Comparison of ENCODE assay signal across 10 mouse cellular contexts in the genomic region with DNA sequence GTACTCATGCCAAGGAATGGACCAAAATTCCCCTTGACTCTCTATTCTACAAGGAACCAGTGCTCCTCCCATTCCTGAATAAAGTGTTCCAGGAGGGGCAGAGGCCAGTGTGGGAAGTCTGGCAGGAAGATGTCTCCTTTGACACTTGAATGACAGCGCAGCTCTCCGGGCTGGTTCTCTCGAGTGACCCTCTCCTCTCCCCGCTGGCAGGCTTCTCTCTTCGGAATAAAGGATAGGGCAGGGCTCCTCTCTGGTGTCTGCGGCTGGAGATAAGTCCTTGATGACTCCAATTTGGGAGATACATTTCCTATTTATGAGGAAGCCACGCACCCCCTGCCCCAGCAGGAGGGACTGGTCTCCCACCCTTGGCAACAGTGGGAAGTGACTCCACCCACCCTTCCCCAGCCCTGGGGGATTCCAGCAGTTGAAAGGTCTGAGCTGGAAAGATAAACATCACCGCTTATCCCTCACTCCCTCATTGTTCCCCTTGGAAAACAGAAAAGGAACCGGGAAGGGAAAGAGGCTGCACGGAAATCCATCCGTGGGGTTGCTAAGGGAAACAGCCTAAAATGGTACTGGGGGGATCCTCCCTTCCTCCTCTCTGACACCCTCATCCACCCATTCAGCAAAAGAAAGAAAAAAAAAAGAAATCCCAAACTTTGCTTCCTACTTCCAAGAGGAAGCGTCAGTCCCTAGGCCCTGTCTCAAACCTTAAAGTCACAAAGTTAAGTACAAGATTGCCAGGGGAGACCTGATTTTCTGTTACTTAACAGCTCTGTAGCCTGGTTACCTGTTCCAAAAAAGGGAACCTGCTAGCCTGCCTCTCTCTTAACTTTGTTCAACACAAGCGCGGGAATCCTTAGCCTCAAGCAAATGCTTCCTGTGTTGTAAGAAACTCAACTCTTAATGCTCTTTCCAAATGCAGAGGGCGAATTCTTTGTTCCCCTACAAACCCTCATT. TPM values are rescaled to one million over a fixed set of nuclear protein-coding genes. Genes with fewer than 3 reads are reported as not detected.
DNase-seq lines count a peak whose midpoint lies in the region; ATAC-seq and TF ChIP-seq lines count a peak whose summit lies in the region.
"Had no signal": no experiment of that assay in that cellular context is flagged by ENCODE, and none has a peak within 500 bp of the region (broad histone marks: within the 10 kb centered on the region; RNA-seq: fewer than 3 reads in every experiment).

No protein-coding gene starts in this region.

- H3K9ac ChIP-seq in forebrain, embryonic 12.5 days, result no peak overlapping the region
- H3K9ac ChIP-seq in forebrain, embryonic 13.5 days, result no peak overlapping the region
- H3K9ac ChIP-seq in limb, embryonic 13.5 days, result no peak overlapping the region
- H3K9ac ChIP-seq in midbrain, embryonic 12.5 days (replicated peaks), result no peak overlapping the region; the same call in 1 of the 2 replicates
- H3K9ac ChIP-seq: hindbrain, embryonic 15.5 days had no signal

- WGBS in forebrain, embryonic 12.5 days, result 16% methylated on average over 15 of the region's 15 CpGs
- WGBS in forebrain, embryonic 13.5 days, result 15% methylated on average over 15 of the region's 15 CpGs
- 25% methylated on average over 15 of the region's 15 CpGs for WGBS in limb, embryonic 13.5 days
- WGBS in midbrain, embryonic 12.5 days, result 6% methylated on average over 15 of the region's 15 CpGs
- WGBS in thymus, adult 2 months, result 48% methylated on average over 15 of the region's 15 CpGs

- DNase-seq in embryo, embryonic 11 days, result peak; percentile 49
- peak; percentile 49 to 57 for DNase-seq in heart, postnatal 14 days
- DNase-seq in frontal cortex, postnatal 36 days (ENCODE audit: low spot score in 2 of 2), result no peak
- no peak for DNase-seq in thymus, adult 2 months

- intact Hi-C loops in heart, postnatal 14 days (cut with DNase I), result no loop called here

- ATAC-seq in forebrain, embryonic 12.5 days (ENCODE audit: low FRiP score), result no peak
- ATAC-seq in forebrain, embryonic 13.5 days, result no peak
- ATAC-seq in limb, embryonic 13.5 days (ENCODE audit: low FRiP score, low read depth), result no peak
- 0 out of 2 replicates have a peak, but pooled peaks have one; percentile 38 for ATAC-seq in midbrain, embryonic 12.5 days (ENCODE audit: low FRiP score, low read depth)

- H3K27ac ChIP-seq in forebrain, embryonic 12.5 days, result no peak overlapping the region
- H3K27ac ChIP-seq in forebrain, embryonic 13.5 days, result no peak overlapping the region
- H3K27ac ChIP-seq in limb, embryonic 13.5 days, result peak overlapping the region; percentile 73
- H3K27ac ChIP-seq in midbrain, embryonic 12.5 days (replicated peaks), result no peak overlapping the region
- H3K27ac ChIP-seq in thymus, adult 2 months (ENCODE audit: control insufficient read depth, insufficient read depth, low read length), result no peak overlapping the region
- H3K27ac ChIP-seq: hindbrain, embryonic 15.5 days had no signal

- H3K36me3 ChIP-seq in forebrain, embryonic 12.5 days (replicated peaks), result no peaks in the 10 kb centered on the region
- H3K36me3 ChIP-seq in forebrain, embryonic 13.5 days (ENCODE audit: poor library complexity, severe bottlenecking), result no peaks in the 10 kb centered on the region
- no peaks in the 10 kb centered on the region for H3K36me3 ChIP-seq in limb, embryonic 13.5 days
- H3K36me3 ChIP-seq in midbrain, embryonic 12.5 days, result no peaks in the 10 kb centered on the region
- no peaks in the 10 kb centered on the region for H3K36me3 ChIP-seq in thymus, adult 2 months (ENCODE audit: control insufficient read depth, insufficient read depth, low read length)
- H3K36me3 ChIP-seq: G1E; hindbrain, embryonic 15.5 days had no signal

- no peak for TF ChIP-seq CTCF in thymus, adult 2 months (IDR thresholded peaks at IDR 0.05; ENCODE audit: borderline replicate concordance, control insufficient read depth, extremely low read depth, insufficient read depth, low read length, poor library complexity)

- no peaks in the 10 kb centered on the region for H3K9me3 ChIP-seq in forebrain, embryonic 12.5 days
- H3K9me3 ChIP-seq in forebrain, embryonic 13.5 days (replicated peaks), result no peaks in the 10 kb centered on the region
- H3K9me3 ChIP-seq in limb, embryonic 13.5 days, result no peaks in the 10 kb centered on the region
- no peaks in the 10 kb centered on the region for H3K9me3 ChIP-seq in midbrain, embryonic 12.5 days
- H3K9me3 ChIP-seq: G1E; hindbrain, embryonic 15.5 days had no signal

- TF ChIP-seq POLR2A in thymus, adult 2 months (IDR thresholded peaks at IDR 0.05; ENCODE audit: control insufficient read depth, extremely low read depth, insufficient read depth, low read length, poor library complexity), result no peak

- H3K4me1 ChIP-seq in forebrain, embryonic 12.5 days, result peaks cover 34% of the 10 kb centered on the region
- peaks cover 24% of the 10 kb centered on the region for H3K4me1 ChIP-seq in forebrain, embryonic 13.5 days
- H3K4me1 ChIP-seq in limb, embryonic 13.5 days, result peaks cover 65% of the 10 kb centered on the region
- H3K4me1 ChIP-seq in midbrain, embryonic 12.5 days, result peaks cover 29% of the 10 kb centered on the region
- H3K4me1 ChIP-seq in thymus, adult 2 months (replicated peaks; ENCODE audit: control insufficient read depth, insufficient read depth, low read length), result 0 out of 2 replicates have a peak, but pooled peaks cover 3% of the 10 kb centered on the region

- H3K4me2 ChIP-seq in forebrain, embryonic 12.5 days, result peak overlapping the region; percentile 24; the same call in 1 of the 2 replicates
- no peak overlapping the region for H3K4me2 ChIP-seq in forebrain, embryonic 13.5 days
- H3K4me2 ChIP-seq in limb, embryonic 13.5 days (replicated peaks), result peak overlapping the region; percentile 32; the same call in 1 of the 2 replicates
- peak overlapping the region; percentile 39 for H3K4me2 ChIP-seq in midbrain, embryonic 12.5 days (replicated peaks)
- H3K4me2 ChIP-seq: hindbrain, embryonic 15.5 days had no signal

- H3K27me3 ChIP-seq in forebrain, embryonic 12.5 days, result no peaks in the 10 kb centered on the region; the same call in 1 of the 2 replicates
- H3K27me3 ChIP-seq in forebrain, embryonic 13.5 days, result no peaks in the 10 kb centered on the region
- H3K27me3 ChIP-seq in limb, embryonic 13.5 days, result no peaks in the 10 kb centered on the region
- peaks cover 10% of the 10 kb centered on the region; the same call in 1 of the 2 replicates for H3K27me3 ChIP-seq in midbrain, embryonic 12.5 days
- no peaks in the 10 kb centered on the region for H3K27me3 ChIP-seq in thymus, adult 2 months (ENCODE audit: control insufficient read depth, insufficient read depth, low read length)
- H3K27me3 ChIP-seq: hindbrain, embryonic 15.5 days had no signal

- no peak overlapping the region for H3K4me3 ChIP-seq in forebrain, embryonic 12.5 days (replicated peaks)
- no peak overlapping the region for H3K4me3 ChIP-seq in forebrain, embryonic 13.5 days
- H3K4me3 ChIP-seq in limb, embryonic 13.5 days, result no peak overlapping the region
- no peak overlapping the region for H3K4me3 ChIP-seq in midbrain, embryonic 12.5 days
- no peak overlapping the region for H3K4me3 ChIP-seq in thymus, adult 2 months (ENCODE audit: control insufficient read depth, insufficient read depth, low read length)
- H3K4me3 ChIP-seq: hindbrain, embryonic 15.5 days had no signal

RNA-seq across cellular contexts. Expression of a gene that starts 15.7 kb away (rescaled TPM):
- polyA plus RNA-seq in forebrain, embryonic 12.5 days (2016; fragmentation: Nextera tagmentation; extraction: Ambion mirVana), result 0.28 and 0.49 TPM in 2 replicates
- 0.45 and 0.79 TPM in 2 replicates for polyA plus RNA-seq in forebrain, embryonic 13.5 days (2015; fragmentation: Nextera tagmentation; extraction: Ambion mirVana)
- total RNA-seq in heart, postnatal 14 days (2021), result under 1 TPM in 1 of 2 experiments, not detected in 1; 0.22 TPM
- 0.52 and 0.57 TPM in 2 replicates for polyA plus RNA-seq in limb, embryonic 13.5 days (2015; fragmentation: Nextera tagmentation; extraction: Ambion mirVana)
- not detected in 2 replicates for polyA plus RNA-seq in midbrain, embryonic 12.5 days (2016; fragmentation: Nextera tagmentation; extraction: Ambion mirVana)
- 0.18 TPM in 1 of 2 replicates, not detected in the other for polyA plus RNA-seq in thymus, adult 2 months (2012; rRNA removed)
- total RNA-seq: G1E had no signal
- polyA plus RNA-seq: G1E had no signal

Comparison
In these comparisons a context has a peak if more than half of its experiments do, and no peak if none do; other contexts are left out.
1. DNase-seq: peak in embryo, embryonic 11 days (single experiment) and heart, postnatal 14 days (2 of 2); none in frontal cortex, postnatal 36 days (0 of 2) and thymus, adult 2 months (single experiment).